Mouse (Mus musculus) thymus, adult 2 months (tissue): ENCODE measurements at regions not wholly inside any gene's neighbourhood (a gene's known extent, or its start where the extent isn't known, plus 50 kb on each side); places are given as distances from the start of the nearest gene placed in this dataset.

Experiments used
- DNase-seq: peaks from one replicate; pipeline ENCODE4 v3.0.0; 2021
- H3K27ac ChIP-seq: fragments of 200-500 bp; 2 replicates; pipeline ENCODE4 v1.5.1; 2012; ENCODE audit warnings: low read length, control low read depth; ENCODE audit not compliant: control insufficient read depth, insufficient read depth
- H3K27me3 ChIP-seq: fragments of 200-500 bp; 2 replicates; pipeline ENCODE4 v1.6.1; 2012; ENCODE audit warnings: mild to moderate bottlenecking, low read length, moderate library complexity, mixed read lengths; ENCODE audit not compliant: control insufficient read depth, insufficient read depth
- H3K36me3 ChIP-seq: fragments of 200-500 bp; 2 replicates; pipeline ENCODE4 v1.6.1; 2012; ENCODE audit warnings: mild to moderate bottlenecking, low read length, moderate library complexity; ENCODE audit not compliant: control insufficient read depth, insufficient read depth
- H3K4me1 ChIP-seq: fragments of 200-500 bp; replicated peaks from 2 replicates; pipeline ENCODE4 v1.6.1; 2012; ENCODE audit warnings: low read length; ENCODE audit not compliant: control insufficient read depth, insufficient read depth
- H3K4me3 ChIP-seq: fragments of 200-500 bp; 2 replicates; pipeline ENCODE4 v1.5.1; 2012; ENCODE audit warnings: mild to moderate bottlenecking, low read length, control low read depth, moderate library complexity; ENCODE audit not compliant: control insufficient read depth, insufficient read depth
- CTCF ChIP-seq: fragments of 200-500 bp; IDR thresholded peaks from 2 replicates; pipeline ENCODE4 v1.5.1; 2012; ENCODE audit warnings: mild to moderate bottlenecking, control low read depth, low read length, moderate library complexity, borderline replicate concordance; ENCODE audit not compliant: control insufficient read depth, poor library complexity, insufficient read depth; ENCODE audit errors: extremely low read depth
- POLR2A ChIP-seq: fragments of 200-500 bp; IDR thresholded peaks from 2 replicates; pipeline ENCODE4 v1.6.1; 2012; ENCODE audit warnings: mild to moderate bottlenecking, low read length, control low read depth, moderate library complexity; ENCODE audit not compliant: control insufficient read depth, poor library complexity, insufficient read depth; ENCODE audit errors: extremely low read depth
- WGBS: fragments of 180-500 bp; shearing (Covaris S2); methylation state at CpG from one replicate; pipeline ENCODE4 v1.1.7; 2018; 5-methylcytosine and 5-hydroxymethylcytosine counted together

DNA sequence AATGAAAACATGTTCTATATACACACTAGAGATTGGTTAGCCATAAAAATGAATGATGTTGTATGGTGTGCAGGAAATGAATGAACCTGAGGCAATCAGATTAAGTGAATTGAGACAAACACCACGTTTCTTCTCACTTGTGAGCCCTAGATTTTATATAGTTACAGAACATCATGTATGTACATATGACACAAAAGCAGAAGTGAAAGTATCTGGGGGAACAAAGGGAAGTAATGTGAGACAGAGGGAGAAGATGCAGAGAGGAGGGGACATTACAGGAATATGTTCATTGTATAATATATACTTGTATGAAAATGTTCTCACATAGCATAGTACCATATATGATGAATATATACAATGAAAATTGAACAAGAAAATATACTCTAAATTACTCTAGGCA lies 121.1 kb upstream of the Map3k1 start:
- no peak overlapping the region for H3K27ac ChIP-seq
- H3K27me3 ChIP-seq: no peaks in the 10 kb centered on the region
- no peaks in the 10 kb centered on the region for H3K36me3 ChIP-seq
- WGBS: 11% methylated on average over 1 of the region's 1 CpGs
- no peak for DNase-seq
- no peaks in the 10 kb centered on the region; the same call in 1 of the 2 replicates for H3K4me1 ChIP-seq
- H3K4me3 ChIP-seq: no peak overlapping the region
- no peak for TF ChIP-seq POLR2A
- TF ChIP-seq CTCF: no peak

DNA sequence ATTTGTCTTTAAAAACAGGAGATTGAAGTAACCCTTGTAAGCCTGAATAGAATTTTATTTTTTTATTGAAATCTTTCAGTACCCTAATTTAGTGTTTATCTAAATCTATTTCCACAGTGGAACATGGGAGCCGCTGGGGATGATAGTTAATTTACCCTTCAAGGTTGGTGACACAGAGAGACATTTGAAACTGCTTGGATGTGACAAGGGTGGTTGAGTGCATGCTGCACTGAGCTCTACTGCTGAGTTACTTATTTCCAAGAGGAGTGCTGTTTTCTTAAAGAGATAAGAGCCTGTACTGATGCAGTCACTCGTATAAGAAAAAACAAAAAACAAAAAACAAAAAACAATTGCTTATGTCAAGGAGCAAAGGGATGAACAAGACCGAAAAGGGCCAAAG lies 123.7 kb upstream of the Map3k1 start:
- Histone ChIP-seq H3K4me3 (no peak overlapping the region), H3K36me3 (no peaks in the 10 kb centered on the region), H3K27me3 (no peaks in the 10 kb centered on the region), H3K4me1 (peaks cover 14% of the 10 kb centered on the region), H3K27ac (no peak overlapping the region)
- DNase-seq: no peak
- no peak for TF ChIP-seq CTCF
- TF ChIP-seq POLR2A: no peak
- 98% methylated on average over 3 of the region's 3 CpGs for WGBS

DNA sequence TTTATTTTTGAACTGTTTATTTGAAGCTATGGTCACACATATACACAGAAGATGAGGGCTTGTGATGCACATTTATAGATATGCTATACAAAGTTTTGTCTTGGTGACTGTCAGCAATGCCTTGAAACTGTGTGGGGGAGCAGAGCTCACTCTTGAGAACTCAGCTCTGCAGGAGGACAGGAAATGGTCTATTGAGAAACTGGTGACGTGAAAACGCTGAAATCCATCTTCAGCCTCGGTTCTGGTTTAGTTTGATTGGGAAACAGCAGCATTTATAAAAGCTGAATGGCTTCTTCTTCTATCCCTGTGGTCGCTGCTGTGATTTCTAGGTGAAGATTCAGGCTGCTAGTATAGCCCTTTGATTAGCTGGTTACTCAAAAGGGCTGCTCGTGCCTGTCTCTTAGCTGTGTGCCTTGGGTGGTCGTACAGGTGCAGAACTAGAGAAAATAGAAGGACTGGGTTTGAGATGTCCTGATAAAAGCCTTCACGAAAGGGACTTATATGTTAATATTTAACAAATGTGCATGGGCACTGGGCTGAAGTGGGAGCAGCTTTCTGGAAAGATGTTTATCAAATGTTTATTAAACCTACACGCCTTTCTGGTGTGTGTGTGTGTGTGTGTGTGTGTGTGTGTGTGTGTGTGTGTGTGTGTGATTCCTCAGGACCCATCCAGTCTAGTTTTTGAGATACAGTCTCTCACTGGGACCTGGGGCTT lies 124.9 kb upstream of the Map3k1 start:
- no peaks in the 10 kb centered on the region for H3K36me3 ChIP-seq
- H3K27ac ChIP-seq: no peak overlapping the region
- DNase-seq: no peak
- H3K4me1 ChIP-seq: peaks cover 14% of the 10 kb centered on the region
- no peak overlapping the region for H3K4me3 ChIP-seq
- H3K27me3 ChIP-seq: no peaks in the 10 kb centered on the region
- WGBS: 52% methylated on average over 8 of the region's 8 CpGs
- TF ChIP-seq CTCF (no peak), POLR2A (no peak)

DNA sequence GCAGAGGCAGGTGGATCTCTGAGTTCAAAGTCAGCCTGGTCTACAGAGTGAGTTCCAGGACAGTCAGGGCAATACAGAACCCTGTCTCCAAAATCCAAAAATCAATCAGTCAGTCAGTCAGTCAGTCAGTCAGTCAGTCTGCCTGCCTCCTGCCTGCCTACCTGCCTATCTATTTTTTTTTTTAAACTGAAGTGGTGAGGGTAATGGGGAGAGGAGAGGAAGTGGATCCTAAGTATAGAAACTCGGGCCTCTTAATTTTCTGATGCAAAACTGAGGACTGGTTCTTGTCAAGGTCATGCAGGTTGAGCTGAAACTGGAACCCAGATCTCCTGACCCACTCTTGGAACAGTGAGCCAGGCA lies 126.9 kb upstream of the Map3k1 start:
- TF ChIP-seq POLR2A (no peak), CTCF (no peak)
- no peaks in the 10 kb centered on the region for H3K36me3 ChIP-seq
- WGBS: 3% methylated on average over 1 of the region's 1 CpGs
- H3K4me3 ChIP-seq: no peak overlapping the region
- H3K4me1 ChIP-seq: peaks cover 14% of the 10 kb centered on the region
- no peaks in the 10 kb centered on the region for H3K27me3 ChIP-seq
- H3K27ac ChIP-seq: peak overlapping the region; percentile 18; the same call in 1 of the 2 replicates
- DNase-seq: no peak

- WGBS: 11% methylated on average over 9 of the region's 9 CpGs
- TF ChIP-seq POLR2A (no peak), CTCF (no peak)
- DNase-seq: peak; percentile 36
- Histone ChIP-seq H3K4me3 (no peak overlapping the region), H3K36me3 (no peaks in the 10 kb centered on the region), H3K27me3 (no peaks in the 10 kb centered on the region), H3K4me1 (peaks cover 14% of the 10 kb centered on the region), H3K27ac (peak overlapping the region; percentile 18; the same call in 1 of the 2 replicates)
These were observed 127.5 kb upstream of the Map3k1 start for GRCm38 (mm10) chr13:111936081-111936857.

DNA sequence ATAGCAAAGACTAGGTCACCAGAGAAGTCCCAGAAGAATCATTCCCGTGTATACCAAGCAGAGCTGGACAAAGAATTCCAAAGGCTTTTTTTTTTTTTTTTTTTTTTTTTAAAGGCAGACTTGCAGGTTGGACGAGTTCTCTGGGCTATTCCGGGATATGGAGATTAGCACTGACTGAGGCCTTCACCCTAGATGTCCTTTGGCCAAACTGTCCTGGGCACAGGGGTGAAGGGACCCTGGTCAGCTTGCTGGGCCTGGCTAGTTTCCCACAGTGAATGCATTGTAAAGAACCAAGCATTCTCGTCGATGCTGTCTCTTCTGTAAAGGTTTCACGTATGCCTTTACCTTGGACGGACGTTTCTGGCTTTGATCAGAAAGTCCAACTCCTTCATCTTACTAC lies 128.2 kb upstream of the Map3k1 start:
- H3K4me1 ChIP-seq: peaks cover 14% of the 10 kb centered on the region
- no peak overlapping the region for H3K4me3 ChIP-seq
- no peaks in the 10 kb centered on the region for H3K36me3 ChIP-seq
- TF ChIP-seq CTCF (no peak), POLR2A (no peak)
- no peaks in the 10 kb centered on the region for H3K27me3 ChIP-seq
- 84% methylated on average over 8 of the region's 8 CpGs for WGBS
- no peak for DNase-seq
- no peak overlapping the region for H3K27ac ChIP-seq

GRCm38 (mm10) chr13:111938896-111939422 lies 130.2 kb upstream of the Map3k1 start:
- Histone ChIP-seq H3K27ac (no peak overlapping the region), H3K36me3 (no peaks in the 10 kb centered on the region), H3K4me1 (peaks cover 16% of the 10 kb centered on the region), H3K4me3 (no peak overlapping the region), H3K27me3 (no peaks in the 10 kb centered on the region)
- DNase-seq: no peak
- WGBS: 93% methylated on average over 8 of the region's 8 CpGs
- no peak for TF ChIP-seq POLR2A
- no peak for TF ChIP-seq CTCF
